Mouse (Mus musculus) MEL (cell line): ENCODE results near the gene Slfn8.

Experiments used
- BHLHE40 ChIP-seq: IDR thresholded peaks from 2 replicates; pipeline ENCODE4 v1.6.1; 2012; ENCODE audit warnings: low read depth, mild to moderate bottlenecking, inconsistent platforms, low read length, improper control_type of control experiment, borderline replicate concordance
- CTCF ChIP-seq, 3 experiments: IDR thresholded peaks in 2 of 3; conservative IDR thresholded peaks in 1 of 3; 2 replicates each; pipeline ENCODE4 v1.5.1; 2011 to 2012; ENCODE audit warnings: low read length in 3 of 3, low read depth in 2 of 3, mild to moderate bottlenecking in 2 of 3, improper control_type of control experiment in 1 of 3, inconsistent platforms in 1 of 3, mixed read lengths in 1 of 3, moderate library complexity in 1 of 3; ENCODE audit not compliant: control insufficient read depth in 1 of 3, insufficient read depth in 1 of 3, poor library complexity in 1 of 3, severe bottlenecking in 1 of 3
- KAT2A ChIP-seq: conservative IDR thresholded peaks from 2 replicates; pipeline ENCODE4 v1.6.1; 2012; ENCODE audit warnings: low read depth, low read length, improper control_type of control experiment, inconsistent platforms
- MAFK ChIP-seq: IDR thresholded peaks from 2 replicates; pipeline ENCODE4 v1.6.1; 2011; ENCODE audit warnings: low read depth, mild to moderate bottlenecking, low read length, improper control_type of control experiment, borderline replicate concordance
- MAX ChIP-seq: IDR thresholded peaks from 2 replicates; pipeline ENCODE4 v1.6.1; 2011; ENCODE audit warnings: low read length, improper control_type of control experiment
- NRF1 ChIP-seq: IDR thresholded peaks from 2 replicates; pipeline ENCODE4 v1.6.1; 2014; ENCODE audit warnings: low read depth, mild to moderate bottlenecking, inconsistent platforms, low read length, improper control_type of control experiment, moderate library complexity; ENCODE audit not compliant: poor library complexity, insufficient read depth, severe bottlenecking
- POLR2A ChIP-seq, 2 experiments: IDR thresholded peaks; 2 replicates each; pipeline ENCODE4 v1.6.1; 2011 to 2012; ENCODE audit warnings: low read length in 2 of 2, mild to moderate bottlenecking in 2 of 2, control low read depth in 1 of 2, improper control_type of control experiment in 1 of 2, low read depth in 1 of 2, moderate library complexity in 1 of 2; ENCODE audit not compliant: control insufficient read depth in 1 of 2, insufficient read depth in 1 of 2, poor library complexity in 1 of 2
- USF1 ChIP-seq: IDR thresholded peaks from 2 replicates; pipeline ENCODE4 v1.6.1; 2014; ENCODE audit warnings: low read depth, mild to moderate bottlenecking, inconsistent platforms, low read length, improper control_type of control experiment, moderate library complexity
- ZC3H11A ChIP-seq: IDR thresholded peaks from 2 replicates; pipeline ENCODE4 v1.6.1; 2012; ENCODE audit warnings: low read depth, mild to moderate bottlenecking, inconsistent platforms, low read length, improper control_type of control experiment
- ZKSCAN1 ChIP-seq: IDR thresholded peaks from 2 replicates; pipeline ENCODE4 v1.6.1; 2012; ENCODE audit warnings: low read depth, mild to moderate bottlenecking, inconsistent platforms, low read length, improper control_type of control experiment, moderate library complexity

- TF ChIP-seq POLR2A (IDR thresholded peaks at IDR 0.05; ENCODE audit: control insufficient read depth in 1 of 2, insufficient read depth in 1 of 2, low read depth in 1 of 2, low read length in 2 of 2, poor library complexity in 1 of 2) = no peak
- TF ChIP-seq MAX = no peak
- no peak for TF ChIP-seq ZKSCAN1
- TF ChIP-seq CTCF (IDR thresholded peaks at IDR 0.05 in 2 of 3, conservative IDR thresholded peaks at IDR 0.05 in 1 of 3; ENCODE audit: control insufficient read depth in 1 of 3, insufficient read depth in 1 of 3, low read depth in 2 of 3, low read length in 3 of 3, poor library complexity in 1 of 3, severe bottlenecking in 1 of 3) = no peak
- no peak for TF ChIP-seq ZC3H11A
- TF ChIP-seq KAT2A = no peak
- no peak for TF ChIP-seq BHLHE40
- no peak for TF ChIP-seq USF1
- TF ChIP-seq NRF1 = no peak
- TF ChIP-seq MAFK = no peak
Observed at GRCm38 (mm10) chr11:82973916-82974315, 46.7 kb downstream of the Slfn8 start.
